Mouse (Mus musculus) urinary bladder, postnatal 10 days (tissue): ENCODE data around the gene Atxn1.

Experiments
- DNase-seq: peaks from one replicate; pipeline ENCODE4 v3.0.0; 2022; ENCODE audit warnings: low spot score

The Atxn1 gene

GRCm38 (mm10) chr13:45827046-45827596 is 137.7 kb downstream of the Atxn1 start:
- no peak for DNase-seq

DNA sequence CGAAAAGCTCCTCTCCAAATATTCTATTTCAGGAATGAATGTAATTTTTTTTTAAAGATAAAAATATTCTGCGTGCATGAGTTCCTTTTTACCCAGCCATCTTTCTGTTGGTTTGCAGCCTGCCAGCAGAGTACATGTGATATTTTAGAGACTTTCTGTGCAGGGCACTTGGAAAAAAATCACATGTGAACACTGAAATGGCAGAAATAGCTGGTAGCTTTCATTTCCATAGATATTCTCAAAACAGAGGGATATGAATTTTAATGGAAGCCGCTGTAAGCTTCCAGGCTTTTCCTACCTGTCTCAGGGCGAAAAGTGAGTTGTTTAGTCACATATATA is 142.3 kb downstream of the Atxn1 start:
- no peak for DNase-seq

GRCm38 (mm10) chr13:45821764-45822490 is 142.9 kb downstream of the Atxn1 start:
- DNase-seq: no peak

DNA sequence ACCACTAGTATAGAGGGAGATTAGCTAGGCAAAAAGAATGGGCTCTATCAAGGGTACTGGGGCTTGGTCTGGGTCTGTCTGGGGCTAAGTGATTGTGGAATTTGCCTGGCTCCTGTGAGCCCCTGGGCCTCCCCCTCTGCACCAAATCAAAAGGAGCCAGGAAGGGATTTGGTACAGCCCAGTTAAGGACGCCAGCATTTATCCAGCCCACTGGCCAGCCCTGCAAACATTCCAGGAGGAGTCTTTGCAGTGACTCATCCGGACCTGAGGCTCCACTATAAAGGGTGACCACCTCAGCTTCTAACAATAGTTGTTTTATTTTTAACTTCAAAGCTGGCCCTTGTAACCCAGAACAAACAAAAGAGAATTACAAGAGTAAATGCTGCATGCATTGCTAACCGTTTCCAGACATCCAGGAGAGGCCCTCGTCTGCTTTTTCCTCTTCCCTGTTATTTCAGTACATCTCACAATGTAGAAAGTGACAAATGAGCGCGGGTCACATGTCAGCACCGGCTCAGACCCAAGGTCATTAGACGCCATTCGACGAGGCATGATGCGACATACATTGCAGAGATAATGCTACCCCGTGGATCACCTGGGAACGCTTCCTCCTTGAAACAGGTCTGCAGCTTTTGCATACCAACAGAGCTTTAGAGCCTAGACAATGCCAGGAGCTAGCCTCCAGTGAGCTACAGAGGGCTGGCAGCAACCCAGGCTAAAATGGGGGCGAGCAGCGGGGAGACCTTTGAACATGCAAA is 144.2 kb downstream of the Atxn1 start:
- no peak for DNase-seq

GRCm38 (mm10) chr13:45816670-45817069 is 148.1 kb downstream of the Atxn1 start:
- DNase-seq: no peak

GRCm38 (mm10) chr13:45809777-45810410 is 154.9 kb downstream of the Atxn1 start:
- no peak for DNase-seq

DNA sequence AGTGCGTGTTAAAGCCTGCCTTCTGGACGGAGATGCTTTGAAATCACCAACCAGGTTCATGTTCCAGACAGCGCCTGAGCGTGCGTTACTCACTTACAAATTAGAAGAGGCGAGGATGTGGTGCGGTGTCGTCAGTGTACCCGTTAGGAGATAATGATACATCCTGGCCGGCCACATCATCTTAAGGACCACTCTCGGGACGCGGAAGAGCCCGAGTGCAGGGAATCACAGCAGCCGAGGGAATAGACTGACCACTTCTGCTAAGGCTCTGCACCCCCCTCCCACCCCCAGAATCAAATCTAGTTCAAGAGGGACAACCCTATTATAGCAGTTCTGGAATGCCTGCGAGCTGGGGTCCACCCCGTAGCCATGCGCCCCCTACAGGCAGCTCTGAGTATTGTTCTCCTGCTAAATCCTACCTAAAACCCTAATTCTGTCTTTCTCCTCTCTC is 157.2 kb downstream of the Atxn1 start:
- DNase-seq: no peak

DNA sequence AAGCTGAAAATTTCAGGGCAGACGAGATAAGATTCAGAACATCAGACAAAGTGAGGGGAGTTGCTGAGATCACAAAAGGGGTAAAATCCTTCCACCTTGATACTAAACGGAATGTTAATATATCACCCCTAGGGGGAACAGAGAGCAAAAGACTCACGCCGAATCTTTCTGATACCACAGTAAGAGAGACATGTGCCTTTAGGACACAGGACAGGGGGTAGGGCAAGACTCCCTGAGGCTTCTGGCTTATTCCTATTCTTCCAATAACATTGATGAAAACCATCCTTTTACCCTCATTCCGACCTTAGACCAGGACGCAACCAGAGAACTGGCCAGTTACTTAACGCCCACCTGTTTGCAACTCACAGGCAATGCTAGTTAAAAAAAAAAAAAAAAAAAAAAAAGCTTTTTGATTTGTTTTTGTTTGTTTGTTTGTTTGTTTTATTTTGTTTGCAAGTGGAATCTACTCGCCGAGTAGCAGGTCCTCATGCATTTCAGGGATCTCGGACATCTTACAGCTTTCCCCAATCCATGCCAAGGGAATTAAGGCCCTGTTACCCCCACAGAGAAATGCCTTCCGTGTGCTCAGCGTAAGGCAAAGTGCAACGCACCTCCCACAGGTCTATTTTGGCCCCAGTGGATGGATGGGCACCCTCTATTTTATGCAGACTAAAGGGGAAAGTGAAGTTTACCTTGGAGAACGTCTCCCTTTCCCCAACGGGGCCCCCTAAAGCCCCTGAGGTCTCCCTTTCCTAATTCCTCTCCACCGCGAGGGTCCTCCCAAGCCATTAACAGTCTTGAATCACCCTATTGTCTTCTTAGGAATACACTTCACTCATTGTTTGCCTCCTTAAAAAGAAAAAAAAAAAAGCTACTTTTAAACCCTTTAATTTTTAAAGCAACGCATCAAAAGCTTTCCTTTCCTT is 157.9 kb downstream of the Atxn1 start:
- no peak for DNase-seq

- no peak for DNase-seq
These were observed 158.8 kb downstream of the Atxn1 start for GRCm38 (mm10) chr13:45805915-45806599.

GRCm38 (mm10) chr13:45802620-45803410 is 162.0 kb downstream of the Atxn1 start:
- DNase-seq: no peak

GRCm38 (mm10) chr13:45798248-45798647 is 166.6 kb downstream of the Atxn1 start:
- no peak for DNase-seq

- DNase-seq: no peak
These were observed 167.1 kb downstream of the Atxn1 start for GRCm38 (mm10) chr13:45797696-45798095.

DNA sequence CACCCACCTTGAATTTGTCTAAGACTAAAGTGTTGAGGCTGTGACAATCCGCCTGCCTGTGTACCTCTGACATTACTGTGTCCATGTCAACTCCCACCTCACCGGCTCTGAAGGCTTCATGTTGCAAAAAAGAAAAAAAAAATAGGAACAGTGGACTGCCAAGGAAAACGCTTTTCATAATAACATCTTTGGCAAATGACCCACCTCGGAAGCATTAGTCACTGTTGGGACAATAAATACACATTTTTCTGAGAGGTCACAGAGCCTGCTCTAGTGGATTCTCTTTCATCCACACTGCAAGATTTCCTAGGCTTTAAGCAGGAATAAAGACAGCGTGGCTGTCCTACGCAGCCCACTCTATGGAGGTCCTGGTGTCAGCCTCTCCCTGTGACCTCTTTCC is 168.5 kb downstream of the Atxn1 start:
- DNase-seq: no peak

GRCm38 (mm10) chr13:45793796-45794195 is 171.0 kb downstream of the Atxn1 start:
- DNase-seq: no peak

DNA sequence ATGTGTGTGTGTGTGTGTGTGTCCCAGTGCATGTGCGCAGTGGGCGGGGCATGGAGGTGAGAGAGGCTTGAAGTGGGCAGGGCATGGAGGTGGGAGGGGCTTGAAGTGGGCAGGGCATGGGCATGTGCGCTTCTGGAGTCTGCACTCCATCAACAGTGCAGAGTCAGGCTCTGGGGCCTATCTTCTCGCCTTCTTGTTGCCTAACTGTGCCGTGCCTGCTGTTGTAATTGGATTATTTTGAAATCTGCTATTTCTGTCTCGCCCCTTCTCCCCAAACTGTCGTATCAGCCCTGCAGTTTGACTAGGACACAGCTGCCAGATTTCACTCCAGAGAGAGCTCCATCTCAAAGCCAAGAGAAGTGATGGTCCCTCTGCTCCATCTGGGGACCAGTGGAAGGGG is 178.4 kb downstream of the Atxn1 start:
- no peak for DNase-seq

DNA sequence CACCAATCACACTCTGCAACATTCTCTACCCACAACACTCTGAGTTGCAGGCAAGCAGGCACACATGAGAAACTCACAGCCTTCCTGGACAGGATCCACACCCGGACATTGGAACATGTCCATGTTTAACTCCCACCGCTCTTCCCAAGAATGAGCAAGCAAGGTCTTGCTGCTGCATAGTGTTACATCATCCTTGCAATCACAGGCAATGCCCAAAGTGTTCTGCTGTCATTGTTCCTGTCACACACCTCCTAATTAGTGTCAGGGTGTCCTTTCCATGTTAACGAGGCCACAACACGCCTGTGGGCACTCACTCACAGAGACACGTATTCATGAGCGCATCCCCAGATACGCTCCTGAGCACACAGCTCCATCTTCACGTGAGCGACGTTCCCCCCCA is 181.1 kb downstream of the Atxn1 start:
- DNase-seq: no peak

GRCm38 (mm10) chr13:45778750-45779149 is 186.1 kb downstream of the Atxn1 start:
- no peak for DNase-seq

- no peak for DNase-seq
These were observed 186.6 kb downstream of the Atxn1 start for GRCm38 (mm10) chr13:45778171-45778570.

- DNase-seq: no peak
These were observed 189.3 kb downstream of the Atxn1 start for GRCm38 (mm10) chr13:45775516-45775915.
